Mouse (Mus musculus) urinary bladder, postnatal 36 days (tissue): ENCODE measurements around the gene Syce1l.
A peak's percentile ranks its signal among the peaks of the same experiment; 100 is the strongest.

Experiments
- DNase-seq, 2 experiments: peaks; one replicate each; pipeline ENCODE4 v3.0.0; 2022; ENCODE audit warnings: low spot score in 2 of 2, mixed read lengths in 1 of 2

The Syce1l gene

GRCm38 (mm10) chr8:113642926-113643325 lies at the start of gene Syce1l:
TSS of gene Syce1l (plus strand) at chr8:113643213.
- DNase-seq: no peak

GRCm38 (mm10) chr8:113598401-113598800 lies 44.6 kb upstream of the Syce1l start:
- no peak for DNase-seq

GRCm38 (mm10) chr8:113632634-113633033 lies 10.4 kb upstream of the Syce1l start:
- DNase-seq: no peak

GRCm38 (mm10) chr8:113634161-113634560 lies 8.9 kb upstream of the Syce1l start:
- no peak for DNase-seq

- DNase-seq: peak; percentile 96 to 99
Observed at GRCm38 (mm10) chr8:113634670-113635591, 8.1 kb upstream of the Syce1l start, which contains the start of gene Mon1b. TSS of gene Mon1b (plus strand) at chr8:113635587.

GRCm38 (mm10) chr8:113635592-113636279 lies 7.3 kb upstream of the Syce1l start:
- DNase-seq: no peak

GRCm38 (mm10) chr8:113636280-113636628 lies 6.8 kb upstream of the Syce1l start:
- DNase-seq: no peak

GRCm38 (mm10) chr8:113640357-113640756 lies 2.7 kb upstream of the Syce1l start:
- no peak for DNase-seq

GRCm38 (mm10) chr8:113643479-113644210 lies 632 bp downstream of the Syce1l start:
- DNase-seq: peak; percentile 22 to 31

- DNase-seq: no peak
Observed at GRCm38 (mm10) chr8:113645220-113645619, 2.2 kb downstream of the Syce1l start.

GRCm38 (mm10) chr8:113652450-113652849 lies 9.4 kb downstream of the Syce1l start:
- no peak for DNase-seq

GRCm38 (mm10) chr8:113653151-113653550 lies 10.1 kb downstream of the Syce1l start:
- no peak for DNase-seq

GRCm38 (mm10) chr8:113656154-113656553 lies 13.1 kb downstream of the Syce1l start:
- DNase-seq: no peak

- DNase-seq: no peak
Observed at GRCm38 (mm10) chr8:113656681-113657298, 13.8 kb downstream of the Syce1l start.

GRCm38 (mm10) chr8:113660128-113660527 lies 17.1 kb downstream of the Syce1l start:
- DNase-seq: no peak

GRCm38 (mm10) chr8:113664544-113664943 lies 21.5 kb downstream of the Syce1l start:
- DNase-seq: peak; percentile 64 to 79

- DNase-seq: no peak
Observed at GRCm38 (mm10) chr8:113665036-113665435, 22.0 kb downstream of the Syce1l start.

GRCm38 (mm10) chr8:113665951-113666350 lies 22.9 kb downstream of the Syce1l start:
- no peak for DNase-seq

GRCm38 (mm10) chr8:113666714-113667432 lies 23.9 kb downstream of the Syce1l start:
- no peak for DNase-seq

GRCm38 (mm10) chr8:113669924-113670323 lies 26.9 kb downstream of the Syce1l start:
- no peak for DNase-seq
